Mouse (Mus musculus): ENCODE data around the gene Elf2. TPM values are rescaled to one million over a fixed set of nuclear protein-coding genes. Genes with fewer than 3 reads are reported as not detected.
A peak's percentile ranks its signal among the peaks of the same experiment; 100 is the strongest.

The Elf2 gene
- polyA plus RNA-seq, 1 experiment, result 87.8 TPM

DNA sequence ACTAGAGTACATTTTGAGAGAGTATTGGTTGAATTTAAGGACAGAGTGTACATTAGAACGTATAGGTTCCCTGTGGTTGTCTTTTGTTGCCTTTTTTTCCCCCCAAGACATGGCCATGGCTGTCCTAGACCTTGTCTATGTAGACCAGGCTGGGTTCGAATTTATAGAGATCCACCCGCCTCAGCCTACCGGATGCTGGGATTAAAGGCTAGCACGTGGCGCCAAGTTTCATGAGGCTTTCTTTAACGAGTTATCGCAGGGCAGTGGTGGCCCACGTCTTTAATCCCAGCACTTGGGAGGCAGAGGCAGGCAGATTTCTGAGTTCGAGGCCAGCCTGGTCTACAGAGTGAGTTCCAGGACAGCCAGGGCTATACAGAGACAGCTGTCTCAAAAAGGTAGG lies 114.5 kb downstream of the Elf2 start:
- H3K27ac ChIP-seq (ENCODE audit: control insufficient read depth, insufficient read depth, low read depth, low read length), result no peak overlapping the region
- TF ChIP-seq CTCF (IDR thresholded peaks at IDR 0.05; ENCODE audit: control insufficient read depth, insufficient read depth, insufficient replicate concordance, low read depth, low read length) (no peak), POLR2A (IDR thresholded peaks at IDR 0.05; ENCODE audit: control insufficient read depth, low read depth, low read length) (no peak)
- no peaks in the 10 kb centered on the region for H3K36me3 ChIP-seq (ENCODE audit: control insufficient read depth, insufficient read depth, low read length)
- peaks cover 10% of the 10 kb centered on the region for H3K4me1 ChIP-seq (ENCODE audit: control insufficient read depth, insufficient read depth, low read length)
- no peaks in the 10 kb centered on the region for H3K27me3 ChIP-seq (ENCODE audit: control insufficient read depth, insufficient read depth, low read length)
- no peak overlapping the region for H3K4me3 ChIP-seq (ENCODE audit: control insufficient read depth, low read depth, low read length)

- Histone ChIP-seq H3K4me1 (ENCODE audit: control insufficient read depth, insufficient read depth, low read length) (peaks cover 10% of the 10 kb centered on the region), H3K4me3 (ENCODE audit: control insufficient read depth, low read depth, low read length) (peak overlapping the region; percentile 86), H3K27ac (ENCODE audit: control insufficient read depth, insufficient read depth, low read depth, low read length) (peak overlapping the region; percentile 94)
These were observed 115.2 kb downstream of the Elf2 start for GRCm38 (mm10) chr3:51225226-51225750.

DNA sequence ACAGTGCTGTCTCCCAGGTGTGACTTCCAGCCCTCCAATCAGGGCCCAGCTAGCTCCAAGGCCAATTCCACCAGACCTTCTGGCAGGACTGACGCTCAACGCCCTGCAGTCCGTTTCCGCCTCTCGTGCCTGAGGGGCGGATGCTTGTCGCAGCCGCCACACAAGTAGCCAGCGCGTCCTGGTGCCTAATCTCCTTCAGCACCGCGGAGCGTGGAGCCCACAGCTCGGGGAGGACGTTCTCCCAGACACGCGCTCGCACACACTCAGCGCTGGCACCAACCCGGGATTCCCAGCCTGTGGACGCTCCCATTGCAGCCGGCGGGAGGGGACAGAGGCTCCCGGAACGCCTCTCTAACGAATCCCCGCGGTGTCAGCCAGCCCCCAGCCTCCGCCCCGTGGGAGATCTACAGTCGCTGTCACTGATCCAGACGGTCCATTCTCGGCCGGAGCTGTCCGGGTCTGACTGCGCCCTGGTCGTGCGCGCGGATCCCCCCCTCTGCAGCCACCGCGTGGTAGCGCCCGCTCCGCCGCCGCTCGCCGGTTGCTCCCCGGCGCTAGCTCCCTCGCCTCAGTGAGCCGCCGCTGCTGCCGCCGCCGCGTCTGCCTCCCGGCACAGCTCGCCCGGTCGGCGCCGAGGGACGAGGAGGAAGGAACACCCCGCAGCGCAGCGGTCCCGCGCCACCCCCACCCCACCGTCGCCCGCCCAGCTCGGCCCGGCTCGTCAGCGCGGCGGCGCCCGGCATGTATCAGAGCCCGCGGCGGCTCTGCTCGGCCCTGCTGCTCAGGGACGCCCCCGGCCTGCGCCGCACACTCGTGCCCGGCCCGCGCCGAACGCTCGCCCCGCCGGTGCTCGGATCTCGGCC lies 115.9 kb downstream of the Elf2 start, which contains the start of gene Noct:
Gene Noct, plus strand, starts transcription at position 85 of the 863 bp plus-strand sequence.
- Histone ChIP-seq H3K4me3 (ENCODE audit: control insufficient read depth, low read depth, low read length) (peak within 1 kb of the TSS; percentile 86), H3K27ac (ENCODE audit: control insufficient read depth, insufficient read depth, low read depth, low read length) (peak within 1 kb of the TSS; percentile 94), H3K27me3 (ENCODE audit: control insufficient read depth, insufficient read depth, low read length) (no peaks in the 10 kb centered on the region), H3K4me1 (ENCODE audit: control insufficient read depth, insufficient read depth, low read length) (peaks cover 10% of the 10 kb centered on the region), H3K36me3 (ENCODE audit: control insufficient read depth, insufficient read depth, low read length) (no peaks in the 10 kb centered on the region)
- TF ChIP-seq CTCF (IDR thresholded peaks at IDR 0.05; ENCODE audit: control insufficient read depth, insufficient read depth, insufficient replicate concordance, low read depth, low read length) (no peak), POLR2A (IDR thresholded peaks at IDR 0.05; ENCODE audit: control insufficient read depth, low read depth, low read length) (peak; percentile 44)

More at GRCm38 (mm10) chr3:51225226-51225750, 115.2 kb downstream of the Elf2 start:
- no peaks in the 10 kb centered on the region for H3K27me3 ChIP-seq (ENCODE audit: control insufficient read depth, insufficient read depth, low read length)
- H3K36me3 ChIP-seq (ENCODE audit: control insufficient read depth, insufficient read depth, low read length), result no peaks in the 10 kb centered on the region
- TF ChIP-seq POLR2A (IDR thresholded peaks at IDR 0.05; ENCODE audit: control insufficient read depth, low read depth, low read length) (no peak), CTCF (IDR thresholded peaks at IDR 0.05; ENCODE audit: control insufficient read depth, insufficient read depth, insufficient replicate concordance, low read depth, low read length) (no peak)

GRCm38 (mm10) chr3:51223556-51223955 lies 116.9 kb downstream of the Elf2 start:
- H3K4me3 ChIP-seq (ENCODE audit: control insufficient read depth, low read depth, low read length), result no peak overlapping the region
- H3K4me1 ChIP-seq (ENCODE audit: control insufficient read depth, insufficient read depth, low read length), result peaks cover 10% of the 10 kb centered on the region
- no peak for TF ChIP-seq POLR2A (IDR thresholded peaks at IDR 0.05; ENCODE audit: control insufficient read depth, low read depth, low read length)
- TF ChIP-seq CTCF (IDR thresholded peaks at IDR 0.05; ENCODE audit: control insufficient read depth, insufficient read depth, insufficient replicate concordance, low read depth, low read length), result no peak
- H3K27me3 ChIP-seq (ENCODE audit: control insufficient read depth, insufficient read depth, low read length), result no peaks in the 10 kb centered on the region
- no peaks in the 10 kb centered on the region for H3K36me3 ChIP-seq (ENCODE audit: control insufficient read depth, insufficient read depth, low read length)
- H3K27ac ChIP-seq (ENCODE audit: control insufficient read depth, insufficient read depth, low read depth, low read length), result no peak overlapping the region

- H3K36me3 ChIP-seq (ENCODE audit: control insufficient read depth, insufficient read depth, low read length), result no peaks in the 10 kb centered on the region
- H3K4me1 ChIP-seq (ENCODE audit: control insufficient read depth, insufficient read depth, low read length), result peaks cover 10% of the 10 kb centered on the region
- no peak for TF ChIP-seq CTCF (IDR thresholded peaks at IDR 0.05; ENCODE audit: control insufficient read depth, insufficient read depth, insufficient replicate concordance, low read depth, low read length)
- no peak for TF ChIP-seq POLR2A (IDR thresholded peaks at IDR 0.05; ENCODE audit: control insufficient read depth, low read depth, low read length)
- H3K27me3 ChIP-seq (ENCODE audit: control insufficient read depth, insufficient read depth, low read length), result no peaks in the 10 kb centered on the region
- no peak overlapping the region for H3K4me3 ChIP-seq (ENCODE audit: control insufficient read depth, low read depth, low read length)
- H3K27ac ChIP-seq (ENCODE audit: control insufficient read depth, insufficient read depth, low read depth, low read length), result no peak overlapping the region
These were observed 117.5 kb downstream of the Elf2 start for GRCm38 (mm10) chr3:51222834-51223460.

- no peak overlapping the region for H3K4me3 ChIP-seq (ENCODE audit: control insufficient read depth, low read depth, low read length)
- no peak for TF ChIP-seq POLR2A (IDR thresholded peaks at IDR 0.05; ENCODE audit: control insufficient read depth, low read depth, low read length)
- no peak for TF ChIP-seq CTCF (IDR thresholded peaks at IDR 0.05; ENCODE audit: control insufficient read depth, insufficient read depth, insufficient replicate concordance, low read depth, low read length)
- H3K27me3 ChIP-seq (ENCODE audit: control insufficient read depth, insufficient read depth, low read length), result no peaks in the 10 kb centered on the region
- H3K27ac ChIP-seq (ENCODE audit: control insufficient read depth, insufficient read depth, low read depth, low read length), result no peak overlapping the region
- H3K4me1 ChIP-seq (ENCODE audit: control insufficient read depth, insufficient read depth, low read length), result peaks cover 10% of the 10 kb centered on the region
- no peaks in the 10 kb centered on the region for H3K36me3 ChIP-seq (ENCODE audit: control insufficient read depth, insufficient read depth, low read length)
These were observed 118.2 kb downstream of the Elf2 start for GRCm38 (mm10) chr3:51222302-51222701.

GRCm38 (mm10) chr3:51221847-51222246 lies 118.6 kb downstream of the Elf2 start:
- Histone ChIP-seq H3K27me3 (ENCODE audit: control insufficient read depth, insufficient read depth, low read length) (no peaks in the 10 kb centered on the region), H3K4me3 (ENCODE audit: control insufficient read depth, low read depth, low read length) (no peak overlapping the region), H3K4me1 (ENCODE audit: control insufficient read depth, insufficient read depth, low read length) (peaks cover 10% of the 10 kb centered on the region), H3K36me3 (ENCODE audit: control insufficient read depth, insufficient read depth, low read length) (no peaks in the 10 kb centered on the region), H3K27ac (ENCODE audit: control insufficient read depth, insufficient read depth, low read depth, low read length) (no peak overlapping the region)
- TF ChIP-seq CTCF (IDR thresholded peaks at IDR 0.05; ENCODE audit: control insufficient read depth, insufficient read depth, insufficient replicate concordance, low read depth, low read length) (no peak), POLR2A (IDR thresholded peaks at IDR 0.05; ENCODE audit: control insufficient read depth, low read depth, low read length) (no peak)

Measured in testis, adult 2 months (tissue).